Mouse (Mus musculus): ENCODE data around the gene Ppan. TPM values are rescaled to one million over a fixed set of nuclear protein-coding genes. Genes with fewer than 3 reads are reported as not detected.

The Ppan gene
- polyA plus RNA-seq, 2 experiments: 82.7 to 147 TPM

DNA sequence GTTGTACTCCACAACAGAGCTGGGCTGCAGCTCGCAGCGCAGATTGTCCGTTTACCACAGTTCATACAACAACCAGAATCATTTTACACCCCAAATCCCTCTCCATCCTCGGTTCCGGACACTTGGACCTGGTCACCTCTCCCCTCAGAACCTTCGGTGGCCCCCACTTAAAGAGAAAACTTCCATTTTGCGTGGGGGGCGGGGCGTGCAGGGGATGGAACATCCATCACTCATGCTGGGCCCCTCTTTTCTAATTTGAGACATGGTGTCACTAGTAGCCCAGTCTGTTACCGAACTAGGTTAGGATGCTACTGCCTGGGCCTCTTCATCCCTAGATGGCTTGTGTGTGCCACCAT, 9.3 kb upstream of the Ppan start:
- peak overlapping the region; percentile 64 for H3K9ac ChIP-seq (ENCODE audit: low read depth, low read length, severe bottlenecking)
- H3K4me2 ChIP-seq (replicated peaks; ENCODE audit: low read depth, low read length, severe bottlenecking): peak overlapping the region; percentile 84
- no peaks in the 10 kb centered on the region for H3K4me1 ChIP-seq (ENCODE audit: control insufficient read depth, insufficient read depth, low read length)
- TF ChIP-seq POLR2A (IDR thresholded peaks at IDR 0.05; ENCODE audit: borderline replicate concordance, extremely low read depth, insufficient read depth, insufficient read length): no peak
- no peak; the same call in 1 of the 2 replicates for ATAC-seq (ENCODE audit: low FRiP score, low read depth)
- peak overlapping the region; percentile 45 for H3K4me3 ChIP-seq (replicated peaks; ENCODE audit: low read length)
- H3K36me3 ChIP-seq (ENCODE audit: control insufficient read depth, insufficient read depth, low read length): no peaks in the 10 kb centered on the region
- no peaks in the 10 kb centered on the region for H3K9me3 ChIP-seq (ENCODE audit: control insufficient read depth, low read length)
- H3K27ac ChIP-seq (replicated peaks; ENCODE audit: low read depth, low read length): peak overlapping the region; percentile 88
- WGBS: 23% methylated on average over 10 of the region's 10 CpGs
- no peak for DNase-seq (ENCODE audit: low spot score)
- no peaks in the 10 kb centered on the region for H3K27me3 ChIP-seq (ENCODE audit: control insufficient read depth, insufficient read depth, low read length)

GRCm38 (mm10) chr9:20879097-20879792, 8.7 kb upstream of the Ppan start, which contains the start of gene Angptl6:
Gene Angptl6, minus strand, starts transcription at chr9:20879727.
- Histone ChIP-seq H3K4me1 (ENCODE audit: control insufficient read depth, insufficient read depth, low read length) (no peaks in the 10 kb centered on the region), H3K4me2 (replicated peaks; ENCODE audit: low read depth, low read length, severe bottlenecking) (peak within 1 kb of the TSS; percentile 84), H3K9ac (ENCODE audit: low read depth, low read length, severe bottlenecking) (peak within 1 kb of the TSS; percentile 64), H3K9me3 (ENCODE audit: control insufficient read depth, low read length) (no peaks in the 10 kb centered on the region), H3K27me3 (ENCODE audit: control insufficient read depth, insufficient read depth, low read length) (no peaks in the 10 kb centered on the region), H3K27ac (replicated peaks; ENCODE audit: low read depth, low read length) (peak within 1 kb of the TSS; percentile 88), H3K36me3 (ENCODE audit: control insufficient read depth, insufficient read depth, low read length) (no peaks in the 10 kb centered on the region), H3K4me3 (replicated peaks; ENCODE audit: low read length) (peak within 1 kb of the TSS; percentile 45)
- 95% methylated on average over 12 of the region's 13 CpGs for WGBS
- no peak for TF ChIP-seq POLR2A (IDR thresholded peaks at IDR 0.05; ENCODE audit: borderline replicate concordance, extremely low read depth, insufficient read depth, insufficient read length)
- ATAC-seq (ENCODE audit: low FRiP score, low read depth) (no peak), DNase-seq (ENCODE audit: low spot score) (no peak)

DNA sequence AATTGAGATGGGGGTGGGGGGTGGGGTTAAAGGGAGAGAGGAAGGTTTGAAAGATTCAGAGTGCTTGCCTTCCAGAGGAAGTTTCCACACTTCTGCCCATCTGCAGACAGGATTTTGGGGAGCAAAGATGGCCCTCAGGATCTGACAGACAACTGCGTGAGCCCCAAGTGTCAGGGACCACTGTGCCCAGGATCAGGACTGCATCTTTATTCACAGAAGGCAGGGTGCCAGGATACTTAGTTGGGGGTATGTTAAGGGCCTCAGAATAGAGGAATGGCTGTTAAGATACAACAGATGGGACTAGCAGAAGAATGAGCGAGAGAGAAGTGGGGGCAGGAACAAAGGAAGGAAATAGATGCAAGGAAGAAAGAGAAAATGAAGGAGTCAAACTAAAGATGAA, 1.4 kb upstream of the Ppan start:
- peaks cover 24% of the 10 kb centered on the region for H3K36me3 ChIP-seq (ENCODE audit: control insufficient read depth, insufficient read depth, low read length)
- DNase-seq (ENCODE audit: low spot score) (no peak), ATAC-seq (ENCODE audit: low FRiP score, low read depth) (no peak)
- no peak overlapping the region for H3K9ac ChIP-seq (ENCODE audit: low read depth, low read length, severe bottlenecking)
- H3K4me3 ChIP-seq (replicated peaks; ENCODE audit: low read length): no peak overlapping the region
- H3K9me3 ChIP-seq (ENCODE audit: control insufficient read depth, low read length): no peaks in the 10 kb centered on the region
- no peak overlapping the region for H3K4me2 ChIP-seq (replicated peaks; ENCODE audit: low read depth, low read length, severe bottlenecking)
- H3K4me1 ChIP-seq (ENCODE audit: control insufficient read depth, insufficient read depth, low read length): no peaks in the 10 kb centered on the region
- no peak overlapping the region for H3K27ac ChIP-seq (replicated peaks; ENCODE audit: low read depth, low read length)
- WGBS: 96% methylated on average over 2 of the region's 2 CpGs
- no peak for TF ChIP-seq POLR2A (IDR thresholded peaks at IDR 0.05; ENCODE audit: borderline replicate concordance, extremely low read depth, insufficient read depth, insufficient read length)
- no peaks in the 10 kb centered on the region for H3K27me3 ChIP-seq (ENCODE audit: control insufficient read depth, insufficient read depth, low read length)

DNA sequence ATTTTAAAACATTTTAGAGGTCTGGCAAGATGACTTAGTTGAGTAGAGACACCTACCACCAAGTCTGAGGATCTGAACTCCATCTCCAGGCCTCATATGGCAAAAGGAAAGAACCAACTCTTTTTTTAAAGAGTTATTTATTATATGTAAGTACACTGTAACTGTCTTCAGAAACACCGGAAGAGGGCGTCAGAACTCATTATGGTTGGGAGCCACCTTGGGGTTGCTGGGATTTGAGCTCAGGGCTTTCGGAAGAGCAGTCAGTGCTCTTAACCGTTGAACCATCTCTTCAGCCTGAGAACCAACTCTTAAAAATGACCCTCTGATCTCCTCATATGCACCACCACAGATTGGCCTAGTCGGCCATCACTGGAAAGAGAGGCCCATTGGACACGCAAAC, 784 bp upstream of the Ppan start:
- Histone ChIP-seq H3K4me2 (replicated peaks; ENCODE audit: low read depth, low read length, severe bottlenecking) (no peak overlapping the region), H3K9me3 (ENCODE audit: control insufficient read depth, low read length) (no peaks in the 10 kb centered on the region), H3K4me3 (replicated peaks; ENCODE audit: low read length) (no peak overlapping the region), H3K4me1 (ENCODE audit: control insufficient read depth, insufficient read depth, low read length) (no peaks in the 10 kb centered on the region), H3K27me3 (ENCODE audit: control insufficient read depth, insufficient read depth, low read length) (no peaks in the 10 kb centered on the region), H3K9ac (ENCODE audit: low read depth, low read length, severe bottlenecking) (no peak overlapping the region), H3K36me3 (ENCODE audit: control insufficient read depth, insufficient read depth, low read length) (peaks cover 30% of the 10 kb centered on the region), H3K27ac (replicated peaks; ENCODE audit: low read depth, low read length) (no peak overlapping the region; the same call in 1 of the 2 replicates)
- no peak for TF ChIP-seq POLR2A (IDR thresholded peaks at IDR 0.05; ENCODE audit: borderline replicate concordance, extremely low read depth, insufficient read depth, insufficient read length)
- 92% methylated on average over 6 of the region's 6 CpGs for WGBS
- ATAC-seq (ENCODE audit: low FRiP score, low read depth) (no peak), DNase-seq (ENCODE audit: low spot score) (no peak)

DNA sequence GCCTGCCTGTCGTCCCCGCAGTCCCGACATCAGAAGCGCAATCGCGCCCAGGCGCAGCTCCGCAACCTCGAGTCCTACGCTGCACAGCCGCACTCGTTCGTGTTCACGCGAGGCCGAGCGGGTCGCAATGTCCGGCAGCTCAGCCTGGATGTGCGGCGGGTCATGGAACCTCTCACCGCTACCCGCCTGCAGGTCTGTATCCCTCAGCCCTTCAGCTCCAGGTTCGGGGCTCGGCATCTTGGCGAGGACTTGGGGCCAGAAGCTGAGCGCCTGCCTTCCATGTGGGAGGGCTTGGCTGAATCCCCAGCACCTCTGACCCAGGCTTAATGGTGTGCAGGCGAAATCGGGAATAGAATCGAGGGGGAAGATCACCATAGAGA, 401 bp downstream of the Ppan start:
- Histone ChIP-seq H3K4me1 (ENCODE audit: control insufficient read depth, insufficient read depth, low read length) (no peaks in the 10 kb centered on the region), H3K27me3 (ENCODE audit: control insufficient read depth, insufficient read depth, low read length) (no peaks in the 10 kb centered on the region), H3K9ac (ENCODE audit: low read depth, low read length, severe bottlenecking) (peak overlapping the region; percentile 86), H3K27ac (replicated peaks; ENCODE audit: low read depth, low read length) (peak overlapping the region; percentile 94), H3K36me3 (ENCODE audit: control insufficient read depth, insufficient read depth, low read length) (peaks cover 42% of the 10 kb centered on the region), H3K4me3 (replicated peaks; ENCODE audit: low read length) (peak overlapping the region; percentile 95), H3K9me3 (ENCODE audit: control insufficient read depth, low read length) (no peaks in the 10 kb centered on the region), H3K4me2 (replicated peaks; ENCODE audit: low read depth, low read length, severe bottlenecking) (peak overlapping the region; percentile 54)
- ATAC-seq (ENCODE audit: low FRiP score, low read depth): peak; percentile 28
- no peak for DNase-seq (ENCODE audit: low spot score)
- TF ChIP-seq POLR2A (IDR thresholded peaks at IDR 0.05; ENCODE audit: borderline replicate concordance, extremely low read depth, insufficient read depth, insufficient read length): no peak
- 0% methylated on average over 30 of the region's 30 CpGs for WGBS
